Mouse (Mus musculus): Measurements from ENCODE around the gene Hoxd8. TPM values are rescaled to one million over a fixed set of nuclear protein-coding genes. Genes with fewer than 3 reads are reported as not detected.

The Hoxd8 gene
- polyA plus RNA-seq, 1 experiment from 2014 or later: 3.3 TPM

- H3K9ac ChIP-seq: no peak overlapping the region
- H3K4me1 ChIP-seq (replicated peaks; ENCODE audit: control insufficient read depth, insufficient read depth, low read length): no peaks in the 10 kb centered on the region
- H3K4me2 ChIP-seq (replicated peaks): peak overlapping the region; percentile 15; the same call in 1 of the 2 replicates
- H3K27ac ChIP-seq: no peak overlapping the region
- WGBS: 1% methylated on average over 49 of the region's 51 CpGs
- DNase-seq (ENCODE audit: low spot score) (no peak), ATAC-seq (ENCODE audit: low FRiP score) (no peak)
- no peaks in the 10 kb centered on the region for H3K9me3 ChIP-seq (ENCODE audit: control insufficient read depth, low read length)
- H3K4me3 ChIP-seq (replicated peaks; ENCODE audit: low read length): no peak overlapping the region
- peaks cover 99% of the 10 kb centered on the region for H3K27me3 ChIP-seq (ENCODE audit: control insufficient read depth, insufficient read depth, low read length)
- H3K36me3 ChIP-seq (replicated peaks; ENCODE audit: control insufficient read depth, insufficient read depth): no peaks in the 10 kb centered on the region
These were observed 21.6 kb upstream of the Hoxd8 start for GRCm38 (mm10) chr2:74682796-74683195.

- ATAC-seq (ENCODE audit: low FRiP score) (no peak), DNase-seq (ENCODE audit: low spot score) (no peak)
- WGBS: 1% methylated on average over 17 of the region's 18 CpGs
- Histone ChIP-seq H3K9me3 (ENCODE audit: control insufficient read depth, low read length) (no peaks in the 10 kb centered on the region), H3K4me2 (replicated peaks) (no peak overlapping the region), H3K27me3 (ENCODE audit: control insufficient read depth, insufficient read depth, low read length) (peaks cover 99% of the 10 kb centered on the region), H3K4me1 (replicated peaks; ENCODE audit: control insufficient read depth, insufficient read depth, low read length) (no peaks in the 10 kb centered on the region), H3K36me3 (replicated peaks; ENCODE audit: control insufficient read depth, insufficient read depth) (no peaks in the 10 kb centered on the region), H3K4me3 (replicated peaks; ENCODE audit: low read length) (no peak overlapping the region), H3K9ac (no peak overlapping the region), H3K27ac (no peak overlapping the region)
These were observed 20.9 kb upstream of the Hoxd8 start for GRCm38 (mm10) chr2:74683471-74683951.

- Histone ChIP-seq H3K4me1 (replicated peaks; ENCODE audit: control insufficient read depth, insufficient read depth, low read length) (no peaks in the 10 kb centered on the region), H3K9ac (no peak overlapping the region), H3K4me2 (replicated peaks) (no peak overlapping the region), H3K4me3 (replicated peaks; ENCODE audit: low read length) (no peak overlapping the region), H3K36me3 (replicated peaks; ENCODE audit: control insufficient read depth, insufficient read depth) (no peaks in the 10 kb centered on the region), H3K27ac (no peak overlapping the region), H3K9me3 (ENCODE audit: control insufficient read depth, low read length) (no peaks in the 10 kb centered on the region), H3K27me3 (ENCODE audit: control insufficient read depth, insufficient read depth, low read length) (peaks cover 99% of the 10 kb centered on the region)
- WGBS: 1% methylated on average over 12 of the region's 12 CpGs
- ATAC-seq (ENCODE audit: low FRiP score) (no peak), DNase-seq (ENCODE audit: low spot score) (no peak)
These were observed 20.3 kb upstream of the Hoxd8 start for GRCm38 (mm10) chr2:74684106-74684505.

GRCm38 (mm10) chr2:74685059-74685603, 19.3 kb upstream of the Hoxd8 start:
- Histone ChIP-seq H3K4me3 (replicated peaks; ENCODE audit: low read length) (no peak overlapping the region), H3K27me3 (ENCODE audit: control insufficient read depth, insufficient read depth, low read length) (peaks cover 99% of the 10 kb centered on the region), H3K9me3 (ENCODE audit: control insufficient read depth, low read length) (no peaks in the 10 kb centered on the region), H3K27ac (no peak overlapping the region), H3K4me2 (replicated peaks) (no peak overlapping the region), H3K36me3 (replicated peaks; ENCODE audit: control insufficient read depth, insufficient read depth) (no peaks in the 10 kb centered on the region), H3K9ac (no peak overlapping the region), H3K4me1 (replicated peaks; ENCODE audit: control insufficient read depth, insufficient read depth, low read length) (no peaks in the 10 kb centered on the region)
- ATAC-seq (ENCODE audit: low FRiP score) (no peak), DNase-seq (ENCODE audit: low spot score) (no peak)
- WGBS: 14% methylated on average over 4 of the region's 4 CpGs

GRCm38 (mm10) chr2:74686301-74686987, 18.0 kb upstream of the Hoxd8 start:
- Histone ChIP-seq H3K27ac (no peak overlapping the region), H3K27me3 (ENCODE audit: control insufficient read depth, insufficient read depth, low read length) (peaks cover 98% of the 10 kb centered on the region), H3K4me1 (replicated peaks; ENCODE audit: control insufficient read depth, insufficient read depth, low read length) (0 out of 2 replicates have a peak, but pooled peaks cover under 1% of the 10 kb centered on the region), H3K4me3 (replicated peaks; ENCODE audit: low read length) (no peak overlapping the region), H3K4me2 (replicated peaks) (no peak overlapping the region), H3K9ac (no peak overlapping the region), H3K36me3 (replicated peaks; ENCODE audit: control insufficient read depth, insufficient read depth) (no peaks in the 10 kb centered on the region), H3K9me3 (ENCODE audit: control insufficient read depth, low read length) (peaks cover 1% of the 10 kb centered on the region; the same call in 1 of the 2 replicates)
- ATAC-seq (ENCODE audit: low FRiP score) (no peak), DNase-seq (ENCODE audit: low spot score) (peak; percentile 74)
- 5% methylated on average over 17 of the region's 17 CpGs for WGBS

GRCm38 (mm10) chr2:74686988-74687697, 17.3 kb upstream of the Hoxd8 start:
- Histone ChIP-seq H3K4me3 (replicated peaks; ENCODE audit: low read length) (no peak overlapping the region), H3K27ac (no peak overlapping the region), H3K4me1 (replicated peaks; ENCODE audit: control insufficient read depth, insufficient read depth, low read length) (0 out of 2 replicates have a peak, but pooled peaks cover 5% of the 10 kb centered on the region), H3K27me3 (ENCODE audit: control insufficient read depth, insufficient read depth, low read length) (peaks cover 98% of the 10 kb centered on the region), H3K9ac (no peak overlapping the region), H3K4me2 (replicated peaks) (no peak overlapping the region), H3K36me3 (replicated peaks; ENCODE audit: control insufficient read depth, insufficient read depth) (no peaks in the 10 kb centered on the region), H3K9me3 (ENCODE audit: control insufficient read depth, low read length) (peaks cover 3% of the 10 kb centered on the region; the same call in 1 of the 2 replicates)
- 2% methylated on average over 27 of the region's 27 CpGs for WGBS
- DNase-seq (ENCODE audit: low spot score) (no peak), ATAC-seq (ENCODE audit: low FRiP score) (no peak)

GRCm38 (mm10) chr2:74687698-74688555, 16.5 kb upstream of the Hoxd8 start:
- no peak overlapping the region for H3K4me3 ChIP-seq (replicated peaks; ENCODE audit: low read length)
- under 1% methylated on average over 31 of the region's 31 CpGs for WGBS

GRCm38 (mm10) chr2:74688795-74689573, 15.4 kb upstream of the Hoxd8 start:
- 3% methylated on average over 12 of the region's 12 CpGs for WGBS
- Histone ChIP-seq H3K9ac (no peak overlapping the region), H3K4me1 (replicated peaks; ENCODE audit: control insufficient read depth, insufficient read depth, low read length) (0 out of 2 replicates have a peak, but pooled peaks cover 5% of the 10 kb centered on the region), H3K4me2 (replicated peaks) (no peak overlapping the region), H3K27ac (no peak overlapping the region), H3K4me3 (replicated peaks; ENCODE audit: low read length) (no peak overlapping the region), H3K36me3 (replicated peaks; ENCODE audit: control insufficient read depth, insufficient read depth) (no peaks in the 10 kb centered on the region), H3K9me3 (ENCODE audit: control insufficient read depth, low read length) (peaks cover 3% of the 10 kb centered on the region; the same call in 1 of the 2 replicates), H3K27me3 (ENCODE audit: control insufficient read depth, insufficient read depth, low read length) (peaks cover 99% of the 10 kb centered on the region)
- no peak for ATAC-seq (ENCODE audit: low FRiP score)
- DNase-seq (ENCODE audit: low spot score): no peak

More at GRCm38 (mm10) chr2:74687698-74688555, 16.5 kb upstream of the Hoxd8 start:
- ATAC-seq (ENCODE audit: low FRiP score): no peak
- Histone ChIP-seq H3K27ac (no peak overlapping the region), H3K27me3 (ENCODE audit: control insufficient read depth, insufficient read depth, low read length) (peaks cover 99% of the 10 kb centered on the region), H3K9me3 (ENCODE audit: control insufficient read depth, low read length) (peaks cover 3% of the 10 kb centered on the region; the same call in 1 of the 2 replicates), H3K9ac (no peak overlapping the region), H3K4me2 (replicated peaks) (no peak overlapping the region), H3K4me1 (replicated peaks; ENCODE audit: control insufficient read depth, insufficient read depth, low read length) (0 out of 2 replicates have a peak, but pooled peaks cover 5% of the 10 kb centered on the region), H3K36me3 (replicated peaks; ENCODE audit: control insufficient read depth, insufficient read depth) (no peaks in the 10 kb centered on the region)
- DNase-seq (ENCODE audit: low spot score): no peak

Data from hindbrain, embryonic 14.5 days (tissue).